Mouse (Mus musculus) limb, embryonic 14.5 days (tissue): ENCODE results near the gene Tmem82. TPM values are rescaled to one million over a fixed set of nuclear protein-coding genes. Genes with fewer than 3 reads are reported as not detected.

ENCODE experiments used
- ATAC-seq: fragments of 200-750 bp; cut with Nextera tagmentation; 2 replicates; pipeline ENCODE4 v1.8.0; 2017; ENCODE audit warnings: low read depth, moderate number of reproducible peaks, moderate TSS enrichment; ENCODE audit not compliant: low FRiP score
- DNase-seq: peaks from one replicate; pipeline ENCODE4 v3.0.0-alpha.2; 2015; ENCODE audit warnings: low spot score
- H3K27ac ChIP-seq: fragments of 300-500 bp; sonication (generic); replicated peaks from 2 replicates; pipeline ENCODE4 v1.5.1; 2014; ENCODE audit warnings: low read depth, mild to moderate bottlenecking, low read length, moderate library complexity, mixed read lengths
- H3K27me3 ChIP-seq: fragments of 300-500 bp; sonication (generic); 2 replicates; pipeline ENCODE4 v1.6.1; 2014; ENCODE audit warnings: low read length, mixed read lengths; ENCODE audit not compliant: control insufficient read depth, insufficient read depth
- H3K36me3 ChIP-seq: fragments of 300-500 bp; sonication (generic); 2 replicates; pipeline ENCODE4 v1.6.1; 2014; ENCODE audit warnings: mild to moderate bottlenecking, low read length, moderate library complexity, mixed read lengths; ENCODE audit not compliant: control insufficient read depth, insufficient read depth
- H3K4me1 ChIP-seq: fragments of 300-500 bp; sonication (generic); 2 replicates; pipeline ENCODE4 v1.6.1; 2014; ENCODE audit warnings: antibody characterized with exemption, low read length, mixed read lengths; ENCODE audit not compliant: control insufficient read depth, insufficient read depth
- H3K4me2 ChIP-seq: fragments of 300-500 bp; sonication (generic); replicated peaks from 2 replicates; pipeline ENCODE4 v1.6.1; 2014; ENCODE audit warnings: low read depth, mild to moderate bottlenecking, low read length, moderate library complexity; ENCODE audit not compliant: severe bottlenecking
- H3K4me3 ChIP-seq: fragments of 300-500 bp; sonication (generic); replicated peaks from 2 replicates; pipeline ENCODE4 v1.5.1; 2014; ENCODE audit warnings: low read length
- H3K9ac ChIP-seq: fragments of 300-500 bp; sonication (generic); 2 replicates; pipeline ENCODE4 v1.6.1; 2014; ENCODE audit warnings: mild to moderate bottlenecking, low read depth, low read length, moderate library complexity; ENCODE audit not compliant: severe bottlenecking
- H3K9me3 ChIP-seq: fragments of 300-500 bp; sonication (generic); 2 replicates; pipeline ENCODE4 v1.6.1; 2016; ENCODE audit warnings: low read length; ENCODE audit not compliant: control insufficient read depth
- POLR2A ChIP-seq: fragments of 200-500 bp; IDR thresholded peaks from 2 replicates; pipeline ENCODE4 v1.8.0; 2012; ENCODE audit warnings: inconsistent platforms, mild to moderate bottlenecking, moderate library complexity, borderline replicate concordance; ENCODE audit not compliant: insufficient read depth, insufficient read length; ENCODE audit errors: extremely low read depth
- WGBS: fragments of 180-500 bp; shearing (Covaris S2); extraction: QIAGEN DNeasy Blood & Tissue Kit; methylation state at CpG from one replicate; pipeline ENCODE4 v1.1.7; 2014; 5-methylcytosine and 5-hydroxymethylcytosine counted together
- polyA plus RNA-seq, 2 experiments: library from polyadenylated mRNA; depleted of rRNA in 1 of 2; stranded (reverse) in 1 of 2; unstranded in 1 of 2; fragments of >200 nt; fragmentation: Nextera tagmentation in 1 of 2; extraction: Ambion mirVana in 1 of 2; gene quantifications; 2 replicates each; pipeline versions ENCODE4 v1.2.1 to v1.2.3; 2012 to 2014

Gene Tmem82
- polyA plus RNA-seq, 2 experiments: 0.49 TPM; not detected in 1

DNA sequence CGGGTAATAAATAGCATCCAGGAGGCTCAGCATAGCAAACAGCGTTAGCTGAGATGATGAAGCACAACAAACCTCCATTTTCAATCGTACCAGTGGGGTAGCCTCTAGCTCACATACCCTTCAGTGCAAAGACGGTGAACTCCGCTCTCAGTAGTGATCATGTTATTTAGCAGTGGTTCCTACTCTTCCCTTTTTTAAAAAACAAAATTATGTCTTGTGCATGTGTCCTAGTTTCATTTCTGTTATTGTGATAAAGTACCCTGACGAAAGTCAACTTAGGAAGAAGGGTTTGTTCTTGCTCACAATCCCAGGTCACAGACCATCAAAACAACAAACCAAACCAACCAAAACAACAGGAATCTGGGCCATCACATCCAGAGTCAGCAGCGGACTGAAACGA is 27.6 kb upstream of the Tmem82 start:
- no peak for DNase-seq
- TF ChIP-seq POLR2A: no peak
- Histone ChIP-seq H3K4me2 (no peak overlapping the region), H3K4me1 (0 out of 2 replicates have a peak, but pooled peaks cover 6% of the 10 kb centered on the region), H3K27ac (no peak overlapping the region), H3K4me3 (no peak overlapping the region), H3K9me3 (no peaks in the 10 kb centered on the region), H3K27me3 (no peaks in the 10 kb centered on the region), H3K36me3 (peaks cover 16% of the 10 kb centered on the region), H3K9ac (no peak overlapping the region)
- no peak for ATAC-seq
- 96% methylated on average over 8 of the region's 8 CpGs for WGBS

DNA sequence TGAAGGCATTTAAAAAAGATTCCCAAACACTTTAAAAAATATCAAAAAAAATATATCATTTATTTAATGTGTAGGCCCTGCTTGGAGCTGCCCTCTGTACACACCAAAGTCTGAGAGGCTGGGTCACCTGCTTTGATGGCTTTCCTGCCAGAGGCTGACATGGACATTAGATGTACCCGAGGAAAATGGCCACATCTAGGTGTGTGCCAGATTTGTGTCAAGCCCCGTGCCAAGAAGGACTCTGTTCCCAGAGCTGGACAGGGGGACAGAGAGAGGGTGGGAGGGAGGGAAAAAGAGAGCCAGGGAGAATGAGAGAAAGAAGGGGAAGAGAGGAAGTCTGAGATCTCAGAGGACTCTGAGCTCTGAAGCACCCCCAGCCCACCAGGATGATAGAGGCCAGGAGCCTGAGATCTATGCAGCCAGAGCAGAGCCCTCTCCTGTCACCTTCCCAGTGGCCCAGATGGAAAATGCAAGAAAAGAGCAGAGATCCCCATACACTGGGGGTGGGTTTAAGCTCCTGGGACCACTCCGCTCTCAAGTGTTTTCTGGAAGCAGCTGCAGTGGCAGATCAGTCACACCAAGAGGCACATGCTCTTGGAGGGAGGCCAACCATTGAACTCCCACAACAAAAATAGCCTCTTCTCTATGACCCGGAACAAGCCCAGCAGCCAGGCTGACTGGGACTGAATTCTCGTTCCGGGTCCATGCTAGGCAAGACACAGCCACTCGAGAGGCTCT is 24.9 kb upstream of the Tmem82 start:
- WGBS: 58% methylated on average over 7 of the region's 7 CpGs
- peak; percentile 75; the same call in 1 of the 2 replicates for ATAC-seq
- no peak overlapping the region for H3K9ac ChIP-seq
- H3K4me2 ChIP-seq: no peak overlapping the region
- no peaks in the 10 kb centered on the region for H3K9me3 ChIP-seq
- peak; percentile 76 for DNase-seq
- no peak overlapping the region for H3K4me3 ChIP-seq
- 0 out of 2 replicates have a peak, but pooled peaks cover 2% of the 10 kb centered on the region for H3K4me1 ChIP-seq
- peaks cover 40% of the 10 kb centered on the region for H3K36me3 ChIP-seq
- H3K27me3 ChIP-seq: no peaks in the 10 kb centered on the region
- 0 out of 2 replicates have a peak overlapping the region, but pooled peaks have one; percentile 14 for H3K27ac ChIP-seq
- no peak for TF ChIP-seq POLR2A

DNA sequence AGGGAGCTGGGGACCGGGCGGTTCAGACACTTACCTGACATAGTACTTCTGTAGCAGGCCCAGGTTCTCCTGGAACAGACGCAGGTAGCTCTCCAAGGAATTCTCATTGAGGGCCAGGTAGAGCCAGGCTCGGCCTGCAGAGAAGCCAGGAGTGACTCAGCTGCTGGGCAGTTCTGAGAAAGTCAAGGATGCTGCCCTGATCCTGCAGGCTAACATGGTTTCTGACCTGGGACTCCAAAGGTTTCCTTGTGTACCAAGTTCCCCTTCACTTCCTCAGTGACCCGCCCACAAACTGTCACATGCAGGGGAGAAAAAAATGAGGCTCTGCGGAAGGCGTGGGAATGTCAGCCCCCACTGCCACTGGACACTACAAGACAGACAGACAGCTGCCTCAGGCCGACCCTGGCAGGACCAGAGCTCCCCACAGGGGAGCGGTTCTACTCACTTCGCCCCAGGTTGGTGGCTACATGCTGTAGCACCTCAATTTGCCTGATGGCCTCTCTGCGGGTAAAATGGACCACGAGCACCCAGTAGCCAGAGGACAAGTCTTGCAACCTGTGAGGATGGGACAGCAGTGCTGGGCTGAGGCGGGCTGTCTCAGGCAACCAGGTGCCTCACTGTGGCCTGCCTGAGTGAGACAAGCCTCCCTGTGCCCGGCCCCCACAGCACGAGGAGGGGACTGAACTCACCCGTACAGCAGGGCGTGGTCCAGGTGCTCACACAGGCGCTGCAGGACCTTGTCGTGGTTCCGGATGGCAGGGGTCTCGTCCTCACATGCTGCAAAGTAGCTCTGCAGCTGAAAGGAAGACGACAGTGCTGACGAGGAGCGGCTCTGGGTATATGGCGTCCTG is 23.8 kb upstream of the Tmem82 start:
- Histone ChIP-seq H3K9ac (no peak overlapping the region), H3K36me3 (peaks cover 51% of the 10 kb centered on the region), H3K4me1 (no peaks in the 10 kb centered on the region), H3K4me3 (no peak overlapping the region), H3K27ac (no peak overlapping the region), H3K27me3 (no peaks in the 10 kb centered on the region), H3K4me2 (no peak overlapping the region), H3K9me3 (no peaks in the 10 kb centered on the region)
- DNase-seq: no peak
- no peak for ATAC-seq
- 89% methylated on average over 25 of the region's 25 CpGs for WGBS
- TF ChIP-seq POLR2A: no peak

DNA sequence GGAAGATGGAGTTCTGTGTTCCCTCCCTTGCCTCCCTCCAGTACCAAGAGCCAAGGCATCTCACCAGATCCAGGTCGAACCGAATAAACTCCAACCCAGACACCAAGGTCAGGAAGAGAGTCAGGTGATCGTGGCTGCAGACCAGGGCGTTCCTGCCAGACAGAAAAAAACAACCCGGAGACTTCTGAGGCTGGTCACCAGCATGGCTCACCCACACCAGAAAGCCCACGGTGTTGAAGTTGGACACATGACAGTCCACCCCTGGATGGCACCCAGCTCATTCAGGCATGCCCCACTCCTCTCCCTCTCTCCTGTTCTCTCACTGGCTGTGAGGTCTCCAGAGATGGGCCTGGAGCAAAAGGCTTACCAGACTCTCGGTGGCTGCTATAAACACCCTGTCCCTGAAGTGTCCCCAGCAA is 22.9 kb upstream of the Tmem82 start:
- DNase-seq: no peak
- no peak for TF ChIP-seq POLR2A
- peaks cover 58% of the 10 kb centered on the region for H3K36me3 ChIP-seq
- H3K9ac ChIP-seq: no peak overlapping the region
- no peaks in the 10 kb centered on the region for H3K27me3 ChIP-seq
- no peak overlapping the region for H3K27ac ChIP-seq
- H3K4me1 ChIP-seq: no peaks in the 10 kb centered on the region
- no peak for ATAC-seq
- no peak overlapping the region for H3K4me3 ChIP-seq
- no peaks in the 10 kb centered on the region for H3K9me3 ChIP-seq
- 84% methylated on average over 7 of the region's 7 CpGs for WGBS
- no peak overlapping the region for H3K4me2 ChIP-seq

DNA sequence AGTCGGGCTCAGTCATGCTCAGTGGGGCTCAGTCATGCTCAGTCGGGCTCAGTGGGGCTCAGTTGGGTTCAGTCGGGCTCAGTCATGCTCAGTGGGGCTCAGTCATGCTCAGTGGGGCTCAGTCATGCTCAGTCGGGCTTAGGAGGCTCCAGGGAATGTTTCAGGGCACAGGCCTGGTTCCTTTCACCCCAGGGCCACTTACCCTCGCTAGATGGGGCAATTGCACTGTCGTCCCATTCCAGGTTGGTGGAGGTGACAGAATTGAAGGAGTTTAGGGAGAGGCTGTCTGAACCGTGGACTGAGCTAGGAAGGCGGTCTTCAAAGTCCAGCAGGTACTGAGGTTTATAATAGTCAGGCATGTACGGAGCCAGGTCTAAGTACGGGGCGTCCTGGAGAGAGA is 21.0 kb upstream of the Tmem82 start:
- Histone ChIP-seq H3K27me3 (no peaks in the 10 kb centered on the region), H3K36me3 (peaks cover 68% of the 10 kb centered on the region), H3K27ac (no peak overlapping the region), H3K4me2 (no peak overlapping the region), H3K4me1 (no peaks in the 10 kb centered on the region), H3K9me3 (no peaks in the 10 kb centered on the region), H3K4me3 (no peak overlapping the region), H3K9ac (no peak overlapping the region)
- WGBS: 76% methylated on average over 11 of the region's 11 CpGs
- ATAC-seq: no peak
- DNase-seq: no peak
- TF ChIP-seq POLR2A: no peak
